Mouse (Mus musculus): ENCODE measurements around the gene Zfp661. TPM values are rescaled to one million over a fixed set of nuclear protein-coding genes. Genes with fewer than 3 reads are reported as not detected.

The Zfp661 gene
- 5.9 TPM for total RNA-seq (2023)

DNA sequence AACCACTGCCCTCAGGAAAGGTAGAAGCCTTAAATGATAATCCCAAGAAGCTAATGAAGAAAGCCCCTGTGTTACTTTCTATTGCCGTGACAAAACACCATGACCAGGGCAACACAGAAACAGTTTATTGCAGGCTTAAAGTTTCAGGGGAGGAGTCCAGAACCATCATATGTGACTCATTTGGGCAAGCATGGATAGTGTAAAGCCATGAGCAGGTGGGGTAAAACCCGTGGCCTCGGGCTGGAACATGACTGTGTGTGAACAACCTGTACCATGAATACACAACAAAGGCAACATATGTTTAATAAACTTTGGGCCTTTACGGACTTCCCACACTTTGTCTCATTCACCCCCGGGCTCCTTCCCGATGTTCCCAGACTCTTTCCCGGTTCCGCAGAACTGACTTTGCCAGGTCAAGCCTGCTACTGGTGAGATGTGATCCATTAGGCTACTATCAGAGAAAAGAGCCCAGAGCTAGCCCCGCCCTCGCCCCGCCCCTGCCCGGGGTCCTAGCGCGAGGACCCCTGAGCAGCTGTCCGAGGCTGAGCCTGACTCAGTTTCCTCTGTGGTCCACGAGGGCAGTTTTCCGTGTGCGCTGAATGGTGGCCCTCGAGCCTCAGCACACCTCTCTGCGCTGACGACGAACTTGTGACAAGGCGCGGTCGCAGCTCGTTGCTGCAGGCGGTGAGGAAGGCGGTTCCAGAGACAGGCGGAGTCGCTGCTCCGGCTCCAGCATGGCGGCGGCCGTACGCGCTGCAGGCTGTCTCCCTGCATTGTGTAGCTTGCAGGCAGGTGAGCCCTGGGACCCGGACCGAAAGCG is at the start of gene Zfp661, which contains the start of gene Mrps5:
Zfp661 (minus strand) TSS at position 401 of the 820 bp plus-strand sequence.
Mrps5 (plus strand) TSS at position 529 of the 820 bp plus-strand sequence.

DNA sequence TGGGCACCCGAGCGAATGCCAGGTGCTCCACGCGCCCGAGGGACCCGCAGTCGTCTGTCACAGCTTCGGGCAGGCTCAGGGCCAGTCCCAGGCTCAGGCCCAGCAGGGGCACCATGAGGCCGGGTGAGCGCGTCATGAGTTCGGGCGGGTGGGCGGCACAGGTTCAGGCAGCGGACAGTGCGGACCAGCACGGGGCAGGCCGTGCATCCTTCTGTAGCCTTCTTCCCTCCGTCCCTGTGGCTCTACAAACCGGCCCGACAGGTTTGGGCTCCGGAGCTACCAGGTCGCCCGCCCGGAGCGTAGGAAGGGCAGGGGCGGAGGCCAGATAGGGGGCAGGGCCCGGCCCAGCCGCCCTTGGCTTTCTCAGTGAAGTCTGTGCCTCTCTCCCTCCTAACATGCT is 45.7 kb downstream of the Zfp661 start, which contains the start of gene Prom2:
Prom2 (minus strand) TSS at position 283 of the 400 bp plus-strand sequence.

Other genes starting within 250 kb of the Zfp661 start
- gene Astl, start 248.5 kb downstream of the Zfp661 start, total RNA-seq (2023): 0.80 TPM
- gene Adra2b, start 223.9 kb downstream of the Zfp661 start, total RNA-seq (2023): 0.24 TPM
- 1.1 TPM for gene Gpat2, start 161.9 kb downstream of the Zfp661 start, total RNA-seq (2023)
- 13.6 TPM for gene Fahd2a, start 142.5 kb downstream of the Zfp661 start, total RNA-seq (2023)
- gene Kcnip3, start 65.0 kb downstream of the Zfp661 start, total RNA-seq (2023): 0.41 TPM
- not detected for gene Prom2, start 45.6 kb downstream of the Zfp661 start, total RNA-seq (2023)
- 140 TPM for gene Mrps5, start 128 bp upstream of the Zfp661 start, total RNA-seq (2023)
- gene Mal, start 69.6 kb upstream of the Zfp661 start, total RNA-seq (2023): not detected
- gene Mall, start 142.8 kb upstream of the Zfp661 start, total RNA-seq (2023): not detected
- gene Nphp1, start 201.8 kb upstream of the Zfp661 start, total RNA-seq (2023): 0.41 TPM
- gene Mtln, start 205.4 kb upstream of the Zfp661 start, total RNA-seq (2023): 12.4 TPM
- 0.50 TPM for gene Bub1, start 244.8 kb upstream of the Zfp661 start, total RNA-seq (2023)

Measured in CD4-positive naive resting alpha-beta T cell, adult 57 days (primary cell).